Mouse (Mus musculus) ES-Bruce4 (cell line): ENCODE results near the gene Tsnax.

Experiments used
- CTCF ChIP-seq: IDR thresholded peaks from one replicate; pipeline ENCODE4 v1.8.1; 2011; ENCODE audit warnings: low read depth, low read length
- EP300 ChIP-seq: IDR thresholded peaks from 2 replicates; pipeline ENCODE4 v1.6.1; 2011; ENCODE audit warnings: low read depth, low read length; ENCODE audit not compliant: insufficient read depth
- POLR2A ChIP-seq: IDR thresholded peaks from one replicate; pipeline ENCODE4 v1.8.1; 2011; ENCODE audit warnings: low read length; ENCODE audit not compliant: insufficient read depth

DNA sequence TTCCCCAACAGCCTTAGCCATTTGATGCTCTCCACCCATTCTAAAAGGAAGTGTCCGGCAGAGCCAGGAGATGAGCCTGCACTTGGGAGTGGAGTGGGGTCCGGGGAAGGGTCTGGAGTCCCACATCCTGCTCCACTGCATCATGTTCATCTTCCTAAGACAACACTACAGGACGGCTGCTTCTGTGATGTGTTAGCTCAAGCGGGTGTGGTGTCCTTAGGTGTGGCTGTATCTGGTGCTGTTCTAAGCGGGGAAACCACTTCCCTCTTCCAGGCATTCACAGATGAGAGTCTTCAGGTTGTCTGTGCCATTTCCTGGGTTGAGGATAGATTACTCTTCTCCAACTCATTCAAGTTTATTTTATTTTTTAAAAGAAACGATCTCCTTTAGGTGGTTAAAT is 37.0 kb downstream of the Tsnax start:
- TF ChIP-seq POLR2A, result no peak
- TF ChIP-seq CTCF, result no peak
- no peak for TF ChIP-seq EP300
